Mouse (Mus musculus): ENCODE data around the gene Ypel4. TPM values are rescaled to one million over a fixed set of nuclear protein-coding genes. Genes with fewer than 3 reads are reported as not detected.

The Ypel4 gene
- polyA plus RNA-seq, 1 experiment = 1.4 TPM

GRCm38 (mm10) chr2:84760777-84761176 is 26.9 kb downstream of the Ypel4 start:
- DNase-seq (ENCODE audit: low read depth) = no peak

GRCm38 (mm10) chr2:84761309-84761708 is 27.5 kb downstream of the Ypel4 start:
- no peak for DNase-seq (ENCODE audit: low read depth)

- DNase-seq (ENCODE audit: low read depth) = no peak
Measured at GRCm38 (mm10) chr2:84761840-84762239, 28.0 kb downstream of the Ypel4 start.

GRCm38 (mm10) chr2:84762295-84762694 is 28.4 kb downstream of the Ypel4 start:
- no peak for DNase-seq (ENCODE audit: low read depth)

- DNase-seq (ENCODE audit: low read depth) = no peak
Measured at GRCm38 (mm10) chr2:84762818-84763217, 29.0 kb downstream of the Ypel4 start.

GRCm38 (mm10) chr2:84770501-84770900 is 36.6 kb downstream of the Ypel4 start:
- DNase-seq (ENCODE audit: low read depth) = no peak

GRCm38 (mm10) chr2:84772454-84772853 is 38.6 kb downstream of the Ypel4 start:
- DNase-seq (ENCODE audit: low read depth) = no peak

- no peak for DNase-seq (ENCODE audit: low read depth)
Measured at GRCm38 (mm10) chr2:84773195-84773594, 39.3 kb downstream of the Ypel4 start.

GRCm38 (mm10) chr2:84774751-84775150 is 40.9 kb downstream of the Ypel4 start:
- DNase-seq (ENCODE audit: low read depth) = no peak

- no peak for DNase-seq (ENCODE audit: low read depth)
Measured at GRCm38 (mm10) chr2:84775241-84775640, 41.4 kb downstream of the Ypel4 start, which contains the start of gene Serping1. Gene Serping1 (minus strand): TSS chr2:84775444.

- no peak for DNase-seq (ENCODE audit: low read depth)
Measured at GRCm38 (mm10) chr2:84775665-84776064, 41.8 kb downstream of the Ypel4 start.

- no peak for DNase-seq (ENCODE audit: low read depth)
Measured at GRCm38 (mm10) chr2:84777706-84778105, 43.8 kb downstream of the Ypel4 start.

GRCm38 (mm10) chr2:84779210-84779609 is 45.4 kb downstream of the Ypel4 start:
- DNase-seq (ENCODE audit: low read depth) = no peak

GRCm38 (mm10) chr2:84783315-84783714 is 49.5 kb downstream of the Ypel4 start:
- DNase-seq (ENCODE audit: low read depth) = no peak

- no peak for DNase-seq (ENCODE audit: low read depth)
Measured at GRCm38 (mm10) chr2:84783840-84784566, 50.1 kb downstream of the Ypel4 start.

Other genes with a start within 250 kb of the Ypel4 start
- 64.2 and 70.1 TPM in 2 replicates for gene Ctnnd1, start 83.3 kb upstream of the Ypel4 start, polyA plus RNA-seq (2012; rRNA removed)
- gene Btbd18, start 75.0 kb upstream of the Ypel4 start, polyA plus RNA-seq (2012; rRNA removed) = not detected in 2 replicates
- gene Selenoh, start 63.3 kb upstream of the Ypel4 start, polyA plus RNA-seq (2012; rRNA removed) = 40.7 and 40.9 TPM in 2 replicates
- gene Gm28635, start 56.0 kb upstream of the Ypel4 start, polyA plus RNA-seq (2012; rRNA removed) = not detected in 2 replicates
- gene Med19, start 55.7 kb upstream of the Ypel4 start, polyA plus RNA-seq (2012; rRNA removed) = 11.7 and 15.3 TPM in 2 replicates
- 93.5 and 97.4 TPM in 2 replicates for gene Tmx2, start 54.9 kb upstream of the Ypel4 start, polyA plus RNA-seq (2012; rRNA removed)
- 60.7 and 61.8 TPM in 2 replicates for gene Zdhhc5, start 18.9 kb upstream of the Ypel4 start, polyA plus RNA-seq (2012; rRNA removed)
- 16.8 and 18.8 TPM in 2 replicates for gene Clp1, start 6.7 kb upstream of the Ypel4 start, polyA plus RNA-seq (2012; rRNA removed)
- 3.0 and 3.5 TPM in 2 replicates for gene Gm19426, start 9.6 kb downstream of the Ypel4 start, polyA plus RNA-seq (2012; rRNA removed)
- 547 and 588 TPM in 2 replicates for gene Serping1, start 41.4 kb downstream of the Ypel4 start, polyA plus RNA-seq (2012; rRNA removed)
- gene Ube2l6, start 64.8 kb downstream of the Ypel4 start, polyA plus RNA-seq (2012; rRNA removed) = 24.8 and 26.9 TPM in 2 replicates
- gene Smtnl1, start 88.6 kb downstream of the Ypel4 start, polyA plus RNA-seq (2012; rRNA removed) = not detected in 2 replicates
- 30.8 and 47.1 TPM in 2 replicates for gene Timm10, start 92.9 kb downstream of the Ypel4 start, polyA plus RNA-seq (2012; rRNA removed)
- gene Slc43a1, start 104.8 kb downstream of the Ypel4 start, polyA plus RNA-seq (2012; rRNA removed) = 16.9 and 21.9 TPM in 2 replicates
- gene Rtn4rl2, start 152.7 kb downstream of the Ypel4 start, polyA plus RNA-seq (2012; rRNA removed) = 7.6 and 8.4 TPM in 2 replicates
- 88.9 and 136 TPM in 2 replicates for gene Slc43a3, start 202.5 kb downstream of the Ypel4 start, polyA plus RNA-seq (2012; rRNA removed)
- gene Prg2, start 246.4 kb downstream of the Ypel4 start, polyA plus RNA-seq (2012; rRNA removed) = 0.23 TPM in 1 of 2 replicates, not detected in the other

Data from gonadal fat pad, adult 2 months (tissue).